Mouse (Mus musculus): ENCODE results near the gene Ube2g1.
"Not testable (repeated sequence)": the region's sequence is repeated elsewhere in the genome, so short reads cannot be mapped to it uniquely, and the experiment has no call there.

Gene Ube2g1

DNA sequence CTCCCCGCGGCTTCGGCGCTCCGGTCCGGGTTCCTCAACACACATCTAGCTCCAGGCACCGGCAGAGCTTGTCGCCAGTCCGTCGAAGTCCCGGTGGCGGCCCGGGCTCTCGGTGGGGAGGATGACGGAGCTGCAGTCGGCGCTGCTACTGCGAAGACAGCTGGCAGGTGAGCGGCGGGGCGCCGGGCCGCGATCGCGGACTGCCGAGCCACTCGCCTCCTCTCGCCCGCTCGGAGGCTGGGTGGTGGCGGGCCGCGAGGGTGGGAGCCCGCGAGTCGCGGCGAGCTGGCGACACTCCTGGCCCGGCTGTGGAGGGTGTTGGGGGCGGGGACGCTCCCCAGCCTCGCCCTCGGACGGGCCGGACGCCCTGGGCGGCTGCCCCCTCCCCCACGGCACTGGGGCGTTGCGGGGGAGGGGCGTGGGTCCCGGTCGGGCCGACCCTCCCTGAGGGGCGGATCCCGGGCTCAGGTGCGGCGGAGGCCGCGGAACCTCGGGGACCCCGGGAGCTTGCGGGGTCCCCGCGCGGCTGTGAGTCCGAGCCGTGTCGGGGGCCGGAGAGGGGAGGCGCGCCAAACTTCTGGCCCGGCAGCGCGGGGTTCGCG is 487 bp downstream of the Ube2g1 start:
- DNase-seq, result peak; percentile 89

- DNase-seq, result peak; percentile 96
Observed at GRCm38 (mm10) chr11:72608071-72608679, 1.1 kb downstream of the Ube2g1 start.

DNA sequence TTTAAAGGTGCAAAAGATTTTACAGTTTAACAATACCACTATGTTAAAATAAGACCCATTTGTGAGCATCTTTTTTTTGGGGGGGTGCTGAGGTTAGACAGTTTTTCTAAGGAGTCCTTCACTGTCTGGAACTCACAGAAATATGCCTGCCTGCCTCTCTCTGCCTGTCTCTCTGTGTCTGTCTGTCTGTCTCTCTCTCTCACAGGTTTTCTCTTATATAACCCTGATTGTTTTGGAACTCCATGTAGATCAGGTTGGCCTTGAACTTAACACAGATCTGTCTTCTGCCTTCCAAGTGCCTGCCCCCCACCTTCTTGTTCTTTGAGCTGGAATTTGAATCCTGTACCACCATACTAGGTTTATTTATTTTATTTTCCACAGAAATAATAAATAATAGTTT is 2.2 kb downstream of the Ube2g1 start:
- DNase-seq, result no peak

DNA sequence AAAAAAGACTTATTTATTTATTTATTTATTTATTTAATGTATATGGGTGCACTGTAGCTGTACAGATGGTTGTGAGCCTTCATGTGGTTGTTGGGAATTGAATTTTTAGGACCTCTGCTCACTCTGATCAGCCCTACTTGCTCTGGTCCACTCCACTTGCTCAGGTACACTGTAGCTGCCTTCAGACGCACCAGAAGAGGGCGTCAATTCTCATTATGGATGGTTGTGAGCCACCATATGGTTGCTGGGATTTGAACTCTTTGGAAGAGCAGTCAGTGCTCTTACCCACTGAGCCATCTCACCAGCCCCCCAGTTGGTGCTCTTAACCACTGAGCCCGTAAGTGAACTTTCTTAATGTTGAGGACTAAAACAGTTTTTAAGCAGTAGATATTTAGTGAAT is 7.3 kb downstream of the Ube2g1 start:
- not testable (repeated sequence) for DNase-seq

- no peak for DNase-seq
Observed at GRCm38 (mm10) chr11:72615931-72616330, 8.8 kb downstream of the Ube2g1 start.

GRCm38 (mm10) chr11:72618476-72618875 is 11.4 kb downstream of the Ube2g1 start:
- no peak for DNase-seq

DNA sequence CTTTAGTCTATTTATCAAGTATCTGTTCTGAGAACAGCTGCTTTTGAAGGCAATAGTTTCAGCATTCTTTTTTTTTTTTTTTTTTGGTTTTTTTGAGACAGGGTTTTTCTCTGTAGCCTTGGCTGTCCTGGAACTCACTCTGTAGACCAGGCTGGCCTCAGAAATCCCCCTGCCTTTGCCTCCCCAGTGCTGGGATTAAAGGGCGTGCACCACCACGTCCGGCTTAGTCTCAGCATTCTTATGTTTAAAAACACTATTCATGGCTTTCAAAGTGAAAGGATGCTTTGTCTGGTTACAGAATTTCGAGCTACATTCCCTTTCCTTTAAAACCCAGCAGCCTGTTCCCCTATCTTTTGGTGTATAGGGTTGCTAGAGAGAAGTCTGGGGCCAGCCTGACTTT is 35.6 kb downstream of the Ube2g1 start:
- DNase-seq, result no peak

- peak; percentile 8 for DNase-seq
Observed at GRCm38 (mm10) chr11:72645386-72645785, 38.3 kb downstream of the Ube2g1 start.

- no peak for DNase-seq
Observed at GRCm38 (mm10) chr11:72650347-72650746, 43.3 kb downstream of the Ube2g1 start.

DNA sequence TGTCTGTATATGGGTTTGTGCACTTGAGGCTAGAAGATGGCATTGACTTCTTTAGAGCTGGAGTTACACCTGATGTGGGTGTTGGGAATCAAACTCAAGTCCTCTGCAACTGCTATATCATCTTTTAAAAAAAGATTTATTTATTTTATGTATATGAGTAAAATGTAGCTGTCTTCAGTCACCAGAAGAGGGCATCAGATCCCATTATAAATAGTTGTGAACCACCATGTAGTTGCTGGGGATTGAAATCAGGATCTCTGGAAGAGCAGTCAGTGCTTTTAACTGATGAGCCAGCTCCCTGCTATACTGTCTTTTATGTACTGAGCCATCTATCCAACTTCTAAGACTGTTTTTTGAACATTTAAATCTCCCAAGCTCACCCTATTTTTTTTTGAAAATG is 52.8 kb downstream of the Ube2g1 start:
- DNase-seq, result no peak

- DNase-seq, result no peak
Observed at GRCm38 (mm10) chr11:72660359-72660758, 53.3 kb downstream of the Ube2g1 start.

DNA sequence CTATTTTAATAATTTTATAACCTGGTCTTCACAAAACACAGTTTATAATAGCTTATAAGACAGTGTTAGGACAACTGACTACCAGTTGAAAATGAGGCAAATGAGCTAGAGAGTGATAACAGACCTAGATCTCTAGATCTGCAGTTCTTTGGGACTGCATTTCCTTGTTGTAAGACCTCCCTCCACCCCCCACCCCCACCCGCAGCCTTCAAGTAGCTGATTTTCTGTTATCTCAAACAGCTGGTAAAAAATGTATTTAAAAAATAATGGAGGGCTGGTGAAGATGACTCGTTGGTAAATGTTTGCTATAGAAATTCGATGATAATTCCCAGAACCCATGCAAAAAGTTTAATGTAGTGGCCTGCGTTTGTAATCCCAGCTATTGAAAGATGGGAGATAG is 57.6 kb downstream of the Ube2g1 start:
- DNase-seq, result no peak

GRCm38 (mm10) chr11:72670634-72671033 is 63.6 kb downstream of the Ube2g1 start:
- DNase-seq, result no peak

GRCm38 (mm10) chr11:72671294-72671988 is 64.4 kb downstream of the Ube2g1 start:
- DNase-seq, result no peak

GRCm38 (mm10) chr11:72672438-72672837 is 65.4 kb downstream of the Ube2g1 start:
- no peak for DNase-seq

DNA sequence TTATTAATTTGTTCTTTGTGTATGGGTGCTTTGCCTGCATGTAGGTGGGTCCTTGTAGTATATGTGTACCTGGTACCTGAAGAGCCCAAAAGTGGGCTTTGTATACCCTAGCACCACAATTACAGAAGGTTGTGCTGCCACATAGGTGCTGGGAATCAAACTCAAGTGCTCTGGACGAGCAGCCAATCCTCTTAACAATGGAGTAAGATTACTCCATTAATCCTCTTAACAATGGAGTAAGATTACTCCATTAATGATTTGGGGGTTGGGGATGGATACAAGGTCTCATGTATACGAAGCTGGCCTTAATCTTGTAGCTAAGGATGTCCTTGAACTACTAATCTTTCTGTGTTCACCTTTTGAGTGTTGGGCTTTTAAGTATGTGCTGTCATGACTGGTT is 68.2 kb downstream of the Ube2g1 start:
- DNase-seq, result no peak

DNA sequence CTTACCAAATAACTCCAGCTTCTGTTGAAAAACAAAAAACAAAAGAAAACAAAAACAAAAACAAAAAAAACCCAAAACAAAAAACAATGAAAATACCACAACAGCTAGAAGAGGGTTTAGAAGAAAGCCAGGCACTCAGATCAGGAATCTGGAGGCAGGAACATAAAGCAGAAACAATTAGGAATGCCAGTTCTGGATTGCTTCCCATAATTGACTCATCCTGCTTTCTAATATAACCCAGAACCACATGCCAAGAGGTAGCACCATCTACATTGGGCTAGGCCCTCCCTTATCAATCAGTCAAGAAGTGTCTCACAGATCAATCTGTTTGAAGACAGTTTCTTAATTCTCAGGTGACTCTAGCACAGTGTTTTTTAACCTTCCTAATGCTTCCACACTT is 73.6 kb downstream of the Ube2g1 start:
- DNase-seq, result no peak

GRCm38 (mm10) chr11:72683402-72683801 is 76.3 kb downstream of the Ube2g1 start:
- DNase-seq, result no peak

GRCm38 (mm10) chr11:72686697-72687096 is 79.6 kb downstream of the Ube2g1 start:
- no peak for DNase-seq

DNA sequence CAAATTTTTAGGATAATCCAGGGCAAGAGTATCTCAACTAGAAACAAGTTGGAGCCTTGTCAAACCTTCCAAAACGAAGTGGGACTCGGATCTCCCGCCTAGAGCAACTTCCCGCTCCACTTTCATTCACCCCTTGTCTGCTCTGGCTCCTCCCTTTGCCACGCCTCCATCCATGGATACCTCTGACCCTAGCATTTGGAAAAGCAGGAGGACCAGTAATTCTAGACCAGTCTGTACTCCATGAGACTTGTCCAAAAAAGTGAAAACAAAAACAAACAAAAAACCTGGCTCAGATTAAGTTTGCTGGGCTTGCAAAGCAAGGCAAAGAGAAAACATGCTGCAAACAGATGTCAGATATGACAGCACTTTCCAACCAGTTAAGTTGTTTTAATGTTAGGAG is 81.2 kb downstream of the Ube2g1 start:
- DNase-seq, result peak; percentile 48

DNA sequence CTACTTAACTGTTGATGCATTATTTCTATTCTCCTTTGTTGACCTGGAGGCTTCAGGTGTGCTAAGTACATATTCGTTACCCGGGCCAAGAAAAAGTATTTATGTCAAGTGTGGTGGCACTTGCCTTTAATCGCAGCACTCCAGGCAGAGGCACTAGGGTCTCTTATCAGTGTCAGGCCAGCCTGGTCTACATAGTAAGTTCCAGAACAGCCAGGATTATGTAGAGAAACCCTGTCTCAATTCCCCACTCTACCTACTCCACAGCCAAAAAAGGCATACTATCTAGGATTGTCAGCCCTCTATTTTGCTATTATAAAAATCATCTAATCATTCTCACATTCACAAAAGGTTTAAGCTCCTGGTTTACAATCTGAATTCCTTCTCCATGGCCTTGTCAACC is 82.0 kb downstream of the Ube2g1 start:
- DNase-seq, result no peak

GRCm38 (mm10) chr11:72689551-72690510 is 82.7 kb downstream of the Ube2g1 start, which contains the start of gene Ankfy1:
TSS of gene Ankfy1 (plus strand) at chr11:72690006.
- DNase-seq, result peak; percentile 99

DNA sequence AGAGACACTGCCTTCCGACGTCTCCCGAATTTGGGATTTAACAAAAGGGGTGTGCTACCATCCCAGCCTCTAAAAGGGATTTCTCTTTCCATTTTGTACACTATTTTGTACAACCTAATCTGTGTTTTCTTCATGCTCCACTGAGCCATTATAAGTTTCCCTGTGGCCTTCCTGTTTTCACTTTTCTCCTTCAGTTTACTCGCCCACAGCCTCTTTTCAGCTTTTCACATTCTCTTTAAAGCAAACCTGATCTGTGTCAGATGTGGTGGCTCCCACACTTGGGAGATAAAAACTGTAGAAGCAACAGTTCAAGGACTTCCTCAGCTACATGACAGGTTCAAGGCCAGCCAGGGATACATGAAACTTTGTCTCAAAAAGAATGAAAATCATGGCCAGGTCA is 85.3 kb downstream of the Ube2g1 start:
- no peak for DNase-seq
